Mouse (Mus musculus) CD8-positive naive resting alpha-beta T cell, adult 2 months (primary cell): ENCODE measurements around the gene Nlrp2.

ENCODE experiments used
- DNase-seq, 2 experiments: peaks; one replicate each; pipeline ENCODE4 v3.0.0; 2022; ENCODE audit warnings: low read depth in 2 of 2, low spot score in 2 of 2

Nlrp2 gene

DNA sequence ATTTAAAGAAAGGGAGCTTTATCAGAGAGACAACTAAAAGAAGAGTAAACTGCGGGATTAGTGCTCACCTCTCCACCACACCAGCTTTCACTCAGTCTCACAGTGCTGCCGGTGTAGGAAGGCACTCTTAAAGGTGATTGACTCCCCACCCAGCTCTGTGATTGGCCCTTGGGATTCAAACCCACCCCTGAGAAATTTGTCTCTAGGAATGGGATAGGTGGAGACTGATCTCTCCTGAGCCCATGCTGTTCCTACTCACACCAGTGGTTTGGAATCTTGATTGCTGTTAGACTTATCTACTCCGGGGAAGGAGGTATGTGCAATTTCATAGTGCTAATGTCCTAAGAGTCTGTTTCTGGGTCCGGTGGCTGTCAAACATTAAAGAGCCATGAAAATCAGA lies at the start of gene Nlrp2:
TSS of gene Nlrp2 (minus strand) at position 101 of the 400 bp plus-strand sequence.
- DNase-seq, result no peak

DNA sequence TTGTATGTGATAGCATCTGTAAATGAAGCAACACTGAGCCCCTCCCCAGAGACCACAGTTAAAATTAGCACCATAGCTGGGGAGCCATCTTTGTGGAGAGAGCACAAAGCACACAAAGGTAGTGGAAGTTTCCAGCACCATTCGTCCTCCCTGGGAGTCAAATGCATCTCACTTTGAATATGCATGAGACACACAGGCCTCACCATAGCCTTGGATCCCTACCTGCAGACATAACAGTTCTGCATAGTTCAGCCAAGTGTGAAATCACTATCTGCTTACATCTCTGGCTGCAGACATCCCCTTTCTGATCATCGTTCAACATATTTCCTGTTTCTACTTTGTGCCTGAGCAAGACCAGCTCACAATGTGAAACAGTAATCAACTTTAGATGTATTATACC lies 15.9 kb upstream of the Nlrp2 start:
- DNase-seq, result no peak

GRCm38 (mm10) chr7:5363599-5363998 lies 12.8 kb upstream of the Nlrp2 start:
- DNase-seq, result no peak

DNA sequence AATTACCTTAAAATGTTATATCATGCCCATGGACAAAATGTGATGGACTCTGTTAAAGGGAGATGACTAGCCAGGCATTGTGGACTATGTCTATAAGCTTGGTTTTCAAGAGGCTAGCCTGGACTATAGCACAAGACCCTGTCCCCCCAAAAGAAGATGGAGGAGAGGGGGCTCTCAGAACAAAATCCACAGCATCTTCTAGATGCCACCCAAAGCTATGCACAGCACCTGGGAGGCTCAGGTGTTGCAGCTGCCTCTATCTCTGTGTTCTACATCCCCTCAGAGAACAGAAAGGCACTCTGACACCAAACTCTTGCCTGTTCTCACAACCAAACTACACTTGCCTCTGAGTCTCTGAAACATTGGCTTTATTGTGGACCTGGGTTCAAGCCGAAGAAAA lies 598 bp downstream of the Nlrp2 start, which contains the start of gene Gm5065:
TSS of gene Gm5065 (plus strand) at position 301 of the 400 bp plus-strand sequence.
- DNase-seq, result no peak

DNA sequence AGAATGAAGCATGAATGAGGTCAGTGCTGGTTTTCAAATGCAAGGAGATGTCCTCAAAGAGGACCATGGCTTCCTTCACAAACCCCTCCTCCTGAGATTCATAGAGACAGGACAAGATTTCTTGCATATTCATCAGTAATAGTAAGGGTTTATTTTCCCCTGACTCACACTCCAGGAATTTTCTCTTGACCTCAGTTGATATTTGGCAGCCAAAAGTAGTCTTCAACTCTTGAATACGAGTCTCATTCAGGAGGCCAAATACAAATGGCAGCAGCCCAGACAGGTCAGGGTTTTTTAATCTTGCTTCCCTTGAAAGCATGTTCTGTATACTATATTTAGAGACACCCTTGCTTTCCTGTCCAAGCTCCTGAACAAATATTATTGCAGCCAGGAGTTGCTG lies 23.3 kb downstream of the Nlrp2 start:
- DNase-seq, result no peak

- DNase-seq, result no peak
Measured at GRCm38 (mm10) chr7:5288281-5288680, 62.6 kb downstream of the Nlrp2 start.

DNA sequence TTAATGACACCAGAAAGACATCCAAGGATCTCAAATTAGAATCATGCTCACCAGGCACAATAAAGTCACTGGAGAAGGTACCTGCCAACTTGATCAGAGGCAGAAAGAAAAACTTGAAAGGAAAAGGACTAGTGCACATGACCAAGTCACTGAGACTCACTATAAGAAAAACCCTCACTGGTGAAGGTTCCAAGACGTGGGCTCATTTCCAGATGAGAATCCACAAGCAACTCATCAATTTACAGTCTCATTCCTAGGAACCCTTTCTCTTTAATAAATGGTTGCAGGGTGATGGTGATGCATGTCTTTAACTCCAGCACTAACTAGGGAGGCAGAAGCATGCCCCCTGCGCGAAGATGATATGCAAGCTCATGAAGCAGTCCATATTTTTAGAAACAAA lies 87.8 kb downstream of the Nlrp2 start:
- DNase-seq, result no peak
